Mouse (Mus musculus): ENCODE data around the gene Dzank1. TPM values are rescaled to one million over a fixed set of nuclear protein-coding genes. Genes with fewer than 3 reads are reported as not detected.

The Dzank1 gene
- polyA plus RNA-seq, 1 experiment from 2014 or later, result 0.47 TPM

DNA sequence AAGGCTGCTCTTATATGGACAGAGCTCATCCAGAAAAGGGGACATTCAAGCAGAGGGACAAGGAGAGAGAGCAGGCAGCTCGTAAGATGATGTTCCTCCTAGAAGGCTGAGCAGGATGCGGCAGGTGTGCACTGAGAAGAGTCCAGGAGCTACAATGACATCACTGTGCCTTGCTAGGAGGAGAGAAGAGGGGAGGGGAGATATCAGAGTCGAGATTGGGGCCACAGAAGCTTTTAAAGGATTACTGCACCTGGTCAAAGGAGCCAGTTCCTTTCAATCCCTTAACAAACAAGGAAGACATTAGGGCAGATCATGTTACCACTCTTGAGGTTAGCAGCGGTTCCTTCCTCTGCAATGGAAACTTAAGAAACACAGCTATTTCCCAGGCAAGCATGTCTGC lies 20.3 kb upstream of the Dzank1 start:
- no peaks in the 10 kb centered on the region for H3K27me3 ChIP-seq (replicated peaks; ENCODE audit: control insufficient read depth, insufficient read depth, low read length)
- WGBS, result 71% methylated on average over 4 of the region's 4 CpGs
- H3K27ac ChIP-seq (ENCODE audit: low read depth, low read length), result no peak overlapping the region
- no peak overlapping the region for H3K4me2 ChIP-seq (replicated peaks; ENCODE audit: low read depth)
- H3K4me3 ChIP-seq (ENCODE audit: low read depth, low read length), result no peak overlapping the region
- H3K9me3 ChIP-seq (ENCODE audit: control insufficient read depth), result no peaks in the 10 kb centered on the region
- peaks cover 28% of the 10 kb centered on the region for H3K36me3 ChIP-seq (ENCODE audit: control insufficient read depth, insufficient read depth)
- no peak overlapping the region for H3K9ac ChIP-seq (ENCODE audit: low read depth, low read length)
- peaks cover 3% of the 10 kb centered on the region for H3K4me1 ChIP-seq (replicated peaks; ENCODE audit: control insufficient read depth, insufficient read depth, low read length)
- ATAC-seq, result no peak
- TF ChIP-seq CTCF (IDR thresholded peaks at IDR 0.05; ENCODE audit: low read depth), result no peak

DNA sequence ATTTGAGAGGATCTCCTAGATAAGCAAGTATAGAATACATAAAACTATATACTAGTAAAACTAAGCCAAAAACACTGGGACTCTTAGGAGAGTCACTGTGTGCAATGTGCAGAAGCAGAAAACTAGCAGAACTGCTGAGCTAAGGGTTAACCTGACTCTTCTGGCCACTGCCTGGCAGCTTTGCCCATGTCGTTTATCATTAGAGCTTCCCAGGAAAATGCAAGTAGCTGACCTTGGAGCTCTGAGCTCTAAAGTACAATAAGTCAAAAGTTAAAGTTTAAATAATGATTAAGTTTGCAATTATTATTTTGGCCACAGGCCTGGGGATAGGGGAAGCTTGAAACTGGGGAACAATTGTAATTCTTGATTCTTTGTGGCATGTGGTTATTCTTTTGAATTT lies 18.3 kb upstream of the Dzank1 start:
- Histone ChIP-seq H3K27ac (ENCODE audit: low read depth, low read length) (no peak overlapping the region), H3K4me1 (replicated peaks; ENCODE audit: control insufficient read depth, insufficient read depth, low read length) (peaks cover 3% of the 10 kb centered on the region), H3K27me3 (replicated peaks; ENCODE audit: control insufficient read depth, insufficient read depth, low read length) (no peaks in the 10 kb centered on the region), H3K4me2 (replicated peaks; ENCODE audit: low read depth) (no peak overlapping the region), H3K4me3 (ENCODE audit: low read depth, low read length) (no peak overlapping the region), H3K9ac (ENCODE audit: low read depth, low read length) (no peak overlapping the region), H3K9me3 (ENCODE audit: control insufficient read depth) (no peaks in the 10 kb centered on the region), H3K36me3 (ENCODE audit: control insufficient read depth, insufficient read depth) (peaks cover 33% of the 10 kb centered on the region)
- ATAC-seq, result no peak
- WGBS, result 13% methylated on average over 1 of the region's 1 CpGs
- TF ChIP-seq CTCF (IDR thresholded peaks at IDR 0.05; ENCODE audit: low read depth), result no peak

DNA sequence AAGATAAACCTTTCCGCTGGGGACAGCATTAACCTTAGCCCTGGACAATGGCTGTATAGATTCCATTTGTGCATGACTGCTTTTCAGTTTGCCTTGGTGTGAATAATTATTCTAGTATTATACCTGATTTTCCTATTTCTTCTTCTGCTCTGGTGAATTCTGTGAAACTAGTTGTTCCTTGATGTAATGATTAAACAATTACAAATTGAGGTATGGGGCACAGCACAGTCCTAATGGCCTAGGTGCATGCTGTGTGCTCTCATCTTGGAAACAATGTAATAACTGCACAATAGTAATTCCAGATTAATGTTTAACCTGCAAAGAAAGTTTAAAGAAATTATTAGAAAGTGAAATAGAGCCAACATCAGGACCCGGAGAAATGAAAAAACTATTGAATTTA lies 17.8 kb upstream of the Dzank1 start:
- Histone ChIP-seq H3K27me3 (replicated peaks; ENCODE audit: control insufficient read depth, insufficient read depth, low read length) (no peaks in the 10 kb centered on the region), H3K4me3 (ENCODE audit: low read depth, low read length) (no peak overlapping the region), H3K27ac (ENCODE audit: low read depth, low read length) (no peak overlapping the region), H3K36me3 (ENCODE audit: control insufficient read depth, insufficient read depth) (peaks cover 37% of the 10 kb centered on the region), H3K4me2 (replicated peaks; ENCODE audit: low read depth) (no peak overlapping the region), H3K9me3 (ENCODE audit: control insufficient read depth) (no peaks in the 10 kb centered on the region), H3K9ac (ENCODE audit: low read depth, low read length) (no peak overlapping the region), H3K4me1 (replicated peaks; ENCODE audit: control insufficient read depth, insufficient read depth, low read length) (peaks cover 2% of the 10 kb centered on the region)
- WGBS, result 55% methylated on average over 2 of the region's 2 CpGs
- no peak for TF ChIP-seq CTCF (IDR thresholded peaks at IDR 0.05; ENCODE audit: low read depth)
- no peak for ATAC-seq

DNA sequence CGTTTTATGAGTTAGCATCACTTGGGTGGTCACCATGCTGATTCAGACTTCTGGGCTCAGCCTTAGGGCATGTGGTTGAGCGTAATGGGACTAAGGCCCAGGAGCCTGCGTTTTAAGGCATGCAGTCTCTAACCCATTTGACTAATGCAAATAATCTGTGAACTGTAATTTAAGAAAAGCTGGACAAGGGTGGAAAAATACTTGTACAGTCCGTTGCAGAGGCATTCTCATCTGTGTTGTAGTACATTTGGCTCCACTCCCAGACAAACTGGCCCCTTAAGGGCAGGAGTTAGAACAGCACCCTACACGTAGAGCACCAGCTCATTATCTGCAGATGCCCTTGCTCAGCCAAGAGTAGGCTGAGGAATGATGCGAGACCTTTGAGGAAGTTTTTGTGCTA lies 17.4 kb upstream of the Dzank1 start:
- TF ChIP-seq CTCF (IDR thresholded peaks at IDR 0.05; ENCODE audit: low read depth), result no peak
- Histone ChIP-seq H3K36me3 (ENCODE audit: control insufficient read depth, insufficient read depth) (peaks cover 40% of the 10 kb centered on the region), H3K27me3 (replicated peaks; ENCODE audit: control insufficient read depth, insufficient read depth, low read length) (no peaks in the 10 kb centered on the region), H3K9ac (ENCODE audit: low read depth, low read length) (no peak overlapping the region), H3K4me3 (ENCODE audit: low read depth, low read length) (no peak overlapping the region), H3K4me1 (replicated peaks; ENCODE audit: control insufficient read depth, insufficient read depth, low read length) (no peaks in the 10 kb centered on the region), H3K9me3 (ENCODE audit: control insufficient read depth) (no peaks in the 10 kb centered on the region), H3K27ac (ENCODE audit: low read depth, low read length) (no peak overlapping the region), H3K4me2 (replicated peaks; ENCODE audit: low read depth) (no peak overlapping the region)
- ATAC-seq, result no peak
- WGBS, result 61% methylated on average over 6 of the region's 6 CpGs

DNA sequence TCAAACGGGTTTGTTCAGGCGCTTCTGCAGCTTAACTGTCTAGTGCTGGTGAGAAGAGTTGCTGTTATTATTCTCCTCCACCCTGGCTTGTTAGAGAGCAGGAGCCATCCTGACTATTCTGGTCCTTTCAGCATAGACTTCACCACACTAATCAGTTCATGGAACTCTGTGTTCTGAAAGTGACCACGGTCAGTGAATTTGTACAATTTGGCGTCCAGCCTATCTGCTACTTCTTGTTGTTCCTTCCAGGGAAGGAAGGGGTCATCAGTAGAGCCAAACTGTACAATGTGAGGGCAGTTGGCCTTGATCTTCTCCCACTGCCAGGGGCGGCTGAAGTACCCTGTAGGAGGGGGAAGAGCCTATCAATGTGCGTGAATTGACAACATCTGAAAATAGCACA lies 16.5 kb upstream of the Dzank1 start:
- peaks cover 44% of the 10 kb centered on the region for H3K36me3 ChIP-seq (ENCODE audit: control insufficient read depth, insufficient read depth)
- H3K9ac ChIP-seq (ENCODE audit: low read depth, low read length), result no peak overlapping the region
- H3K27ac ChIP-seq (ENCODE audit: low read depth, low read length), result no peak overlapping the region
- H3K4me2 ChIP-seq (replicated peaks; ENCODE audit: low read depth), result no peak overlapping the region
- WGBS, result 90% methylated on average over 6 of the region's 6 CpGs
- TF ChIP-seq CTCF (IDR thresholded peaks at IDR 0.05; ENCODE audit: low read depth), result no peak
- no peaks in the 10 kb centered on the region for H3K27me3 ChIP-seq (replicated peaks; ENCODE audit: control insufficient read depth, insufficient read depth, low read length)
- no peak for ATAC-seq
- H3K4me3 ChIP-seq (ENCODE audit: low read depth, low read length), result no peak overlapping the region
- no peaks in the 10 kb centered on the region for H3K9me3 ChIP-seq (ENCODE audit: control insufficient read depth)
- H3K4me1 ChIP-seq (replicated peaks; ENCODE audit: control insufficient read depth, insufficient read depth, low read length), result no peaks in the 10 kb centered on the region

DNA sequence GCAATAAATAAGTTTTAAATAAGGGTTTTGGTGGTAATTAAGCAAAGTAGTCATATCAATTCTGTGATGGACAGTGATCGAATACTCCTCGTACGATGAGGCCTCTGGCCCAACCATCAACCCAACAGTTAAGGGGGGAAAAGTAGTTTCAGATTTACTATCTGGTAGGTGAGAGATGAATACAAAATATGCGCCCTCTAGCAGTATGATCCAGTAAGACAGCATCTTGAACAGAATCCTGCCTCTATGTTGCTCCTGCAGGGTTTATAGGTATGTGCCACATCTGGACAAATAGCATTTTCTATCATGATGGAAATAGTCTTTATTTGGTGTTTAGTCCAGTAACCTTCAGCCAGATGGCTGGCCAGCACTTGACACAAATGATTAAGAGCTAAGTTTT lies 14.0 kb upstream of the Dzank1 start:
- no peak overlapping the region for H3K27ac ChIP-seq (ENCODE audit: low read depth, low read length)
- H3K9me3 ChIP-seq (ENCODE audit: control insufficient read depth), result no peaks in the 10 kb centered on the region
- no peak overlapping the region for H3K9ac ChIP-seq (ENCODE audit: low read depth, low read length)
- peaks cover 52% of the 10 kb centered on the region for H3K36me3 ChIP-seq (ENCODE audit: control insufficient read depth, insufficient read depth)
- no peak overlapping the region for H3K4me2 ChIP-seq (replicated peaks; ENCODE audit: low read depth)
- TF ChIP-seq CTCF (IDR thresholded peaks at IDR 0.05; ENCODE audit: low read depth), result peak; percentile 48
- ATAC-seq, result no peak
- WGBS, result 90% methylated on average over 4 of the region's 4 CpGs
- no peaks in the 10 kb centered on the region for H3K4me1 ChIP-seq (replicated peaks; ENCODE audit: control insufficient read depth, insufficient read depth, low read length)
- no peaks in the 10 kb centered on the region for H3K27me3 ChIP-seq (replicated peaks; ENCODE audit: control insufficient read depth, insufficient read depth, low read length)
- no peak overlapping the region for H3K4me3 ChIP-seq (ENCODE audit: low read depth, low read length)

DNA sequence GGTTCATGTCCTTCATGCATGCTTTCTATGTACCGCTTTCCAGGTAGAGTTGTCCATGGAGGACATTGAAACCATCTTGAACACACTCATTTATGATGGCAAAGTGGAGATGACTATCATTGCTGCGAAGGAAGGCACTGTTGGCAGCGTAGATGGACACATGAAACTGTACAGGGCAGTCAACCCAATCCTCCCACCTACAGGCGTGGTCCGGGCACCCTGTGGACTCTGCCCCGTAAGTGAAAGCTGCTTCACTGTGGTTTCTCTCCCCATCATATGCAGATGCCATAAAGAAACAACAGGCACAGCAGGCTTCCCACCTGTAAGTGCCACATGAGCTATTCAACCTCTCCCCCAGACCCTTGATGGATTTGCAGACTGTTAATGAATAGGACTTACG lies 9.9 kb upstream of the Dzank1 start:
- Histone ChIP-seq H3K36me3 (ENCODE audit: control insufficient read depth, insufficient read depth) (peaks cover 67% of the 10 kb centered on the region), H3K9me3 (ENCODE audit: control insufficient read depth) (no peaks in the 10 kb centered on the region), H3K27me3 (replicated peaks; ENCODE audit: control insufficient read depth, insufficient read depth, low read length) (no peaks in the 10 kb centered on the region), H3K4me2 (replicated peaks; ENCODE audit: low read depth) (no peak overlapping the region), H3K4me1 (replicated peaks; ENCODE audit: control insufficient read depth, insufficient read depth, low read length) (no peaks in the 10 kb centered on the region), H3K27ac (ENCODE audit: low read depth, low read length) (no peak overlapping the region), H3K9ac (ENCODE audit: low read depth, low read length) (no peak overlapping the region), H3K4me3 (ENCODE audit: low read depth, low read length) (no peak overlapping the region)
- 91% methylated on average over 7 of the region's 7 CpGs for WGBS
- no peak for ATAC-seq
- no peak for TF ChIP-seq CTCF (IDR thresholded peaks at IDR 0.05; ENCODE audit: low read depth)

Data from intestine, postnatal 0 days (tissue).